Mouse (Mus musculus): ENCODE data around the gene Crisp4. TPM values are rescaled to one million over a fixed set of nuclear protein-coding genes. Genes with fewer than 3 reads are reported as not detected.

The Crisp4 gene
- polyA plus RNA-seq, 1 experiment from 2014 or later: not detected

DNA sequence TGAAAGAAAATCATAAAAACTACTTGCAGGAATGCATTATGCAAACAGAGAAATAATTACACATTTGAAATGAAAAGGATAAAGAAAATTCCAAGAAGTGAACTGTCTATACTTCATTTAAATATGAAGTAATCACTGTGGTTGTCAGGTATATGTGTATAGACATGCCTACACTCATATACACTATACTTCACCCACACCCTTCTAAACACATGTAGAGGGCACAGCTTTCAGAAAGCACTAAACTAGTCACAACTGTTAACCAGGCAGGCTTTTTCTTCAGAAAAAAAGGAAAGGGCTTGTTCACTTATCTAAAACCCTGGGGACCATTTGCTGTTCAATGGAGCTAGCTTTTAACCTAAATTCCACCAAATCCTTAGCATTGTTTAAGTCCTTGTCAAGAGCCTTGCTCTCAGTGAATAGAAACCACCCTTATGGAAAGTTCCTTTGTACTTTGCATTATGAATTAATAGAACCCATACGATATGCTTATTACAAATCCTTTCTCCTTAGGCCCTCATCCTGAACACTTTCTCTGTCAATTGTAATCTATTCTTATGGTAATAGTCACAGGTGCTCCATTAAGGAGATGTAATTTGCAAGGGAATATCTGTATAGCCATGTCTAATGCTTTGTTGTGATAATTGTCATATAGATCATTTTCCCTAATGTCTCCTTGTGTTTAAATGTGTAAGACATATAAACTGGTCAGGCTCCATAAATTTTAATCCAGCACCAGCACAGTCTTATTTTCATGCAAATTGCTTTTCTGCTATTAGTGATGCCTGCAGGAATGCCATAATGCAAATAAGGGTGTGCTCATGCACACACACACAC is 40.5 kb downstream of the Crisp4 start:
- no peak for DNase-seq (ENCODE audit: low spot score)
- 88% methylated on average over 1 of the region's 1 CpGs for WGBS
- no peak overlapping the region for H3K4me3 ChIP-seq
- no peak overlapping the region for H3K27ac ChIP-seq
- H3K9me3 ChIP-seq: no peaks in the 10 kb centered on the region
- no peaks in the 10 kb centered on the region for H3K27me3 ChIP-seq (ENCODE audit: insufficient read depth, poor library complexity, severe bottlenecking)
- H3K4me1 ChIP-seq: no peaks in the 10 kb centered on the region
- H3K36me3 ChIP-seq: no peaks in the 10 kb centered on the region

Other genes starting within 250 kb of the Crisp4 start
- not detected in 2 replicates for gene Defb18, start 91.5 kb upstream of the Crisp4 start, polyA plus RNA-seq (2016; fragmentation: Nextera tagmentation; extraction: Ambion mirVana)
- gene Defb41, start 119.2 kb upstream of the Crisp4 start, polyA plus RNA-seq (2016; fragmentation: Nextera tagmentation; extraction: Ambion mirVana): not detected in 2 replicates

Measured in heart, embryonic 10.5 days (tissue).